Mouse (Mus musculus): ENCODE measurements around the gene Aplp2.

Gene Aplp2

GRCm38 (mm10) chr9:31203571-31204210 is 7.9 kb downstream of the Aplp2 start:
- ChIA-PET CTCF (interaction anchor here in 2 of 4 experiments (0.5 to 0.6 kb wide), 2 partner anchors 25 to 158 kb away, joined by 3 to 4 read pairs; no protein-coding TSS in a partner anchor), POLR2A (interaction anchor here in 3 of 4 experiments (0.5 to 3.5 kb wide), 20 partner anchors 7 to 106 kb away, joined by 3 to 23 read pairs (median 4); partner anchors contain the start of genes Aplp2 (in 2 of the 3) and Prdm10 (in 2 of the 3))

DNA sequence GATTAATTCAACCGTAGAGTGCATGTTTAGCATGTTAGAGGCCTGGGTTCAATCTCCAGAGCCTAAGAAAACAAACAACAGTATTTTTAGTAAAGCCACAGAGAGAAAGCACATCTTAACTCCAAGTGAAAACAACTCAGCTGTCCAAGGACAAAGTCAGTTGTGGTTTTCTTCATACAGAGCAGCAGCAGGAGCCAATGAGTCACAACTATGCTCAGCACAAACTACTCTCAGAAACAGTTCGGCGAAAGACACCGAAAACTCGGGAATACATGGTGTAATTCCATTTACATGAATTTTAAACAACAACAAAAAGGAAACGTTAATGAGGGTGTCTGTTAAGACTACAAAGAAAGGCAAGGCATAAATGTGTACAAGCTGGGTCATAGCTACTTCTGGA is 8.5 kb downstream of the Aplp2 start:
- CTCF ChIA-PET, result no interaction called here

GRCm38 (mm10) chr9:31198614-31199013 is 13.0 kb downstream of the Aplp2 start:
- CTCF ChIA-PET, result no interaction called here
- POLR2A ChIA-PET, result interaction anchor here (0.6 to 1.5 kb wide), 9 partner anchors 10 to 246 kb away, joined by 3 to 4 read pairs (median 3); partner anchors contain the start of gene Aplp2 (in 2 of the 4)

More for the DNA sequence above, 8.5 kb downstream of the Aplp2 start:
- POLR2A ChIA-PET, result interaction anchor here in 3 of 4 experiments (0.7 to 3.5 kb wide), 23 partner anchors 8 to 90 kb away, joined by 3 to 23 read pairs (median 3); partner anchors contain the start of genes Prdm10 (in 3 of the 3) and Aplp2 (in 2 of the 3)

DNA sequence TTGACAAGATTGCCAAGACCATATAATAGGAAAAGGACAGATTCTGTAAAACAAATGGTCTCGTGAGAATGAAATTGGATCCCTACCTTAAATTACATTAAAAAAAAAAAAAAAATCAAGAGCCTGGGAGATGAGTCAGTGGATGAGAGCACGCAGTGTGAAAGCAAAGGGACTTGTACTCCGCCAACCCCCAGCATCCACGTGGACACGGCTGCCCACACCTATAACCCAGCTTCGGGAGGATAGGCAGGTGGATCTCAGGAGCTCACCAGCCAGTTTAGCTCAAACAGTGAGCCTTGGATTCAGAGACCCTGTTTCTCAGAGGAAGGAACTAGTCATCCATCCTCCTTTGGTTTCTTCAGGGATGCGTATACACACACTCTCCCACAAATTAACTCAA is 13.8 kb downstream of the Aplp2 start:
- POLR2A ChIA-PET, result interaction anchor here (0.6 to 3.5 kb wide), 12 partner anchors 10 to 188 kb away, joined by 3 to 17 read pairs (median 3); partner anchors contain the start of genes Aplp2 (in 2 of the 4) and Prdm10 (in 1 of the 4)

GRCm38 (mm10) chr9:31196742-31197141 is 14.9 kb downstream of the Aplp2 start:
- POLR2A ChIA-PET, result interaction anchor here in 2 of 4 experiments (1.5 to 3.5 kb wide), 4 partner anchors 9 to 84 kb away, joined by 7 to 17 read pairs (median 9); partner anchors contain the start of genes Prdm10 (in 2 of the 2) and Aplp2 (in 1 of the 2)
- CTCF ChIA-PET, result no interaction called here

More for the DNA sequence above, 13.8 kb downstream of the Aplp2 start:
- CTCF ChIA-PET, result interaction anchor here in 1 of 4 experiments (0.5 to 0.7 kb wide), 2 partner anchors 38 to 57 kb away, joined by 4 read pairs; no protein-coding TSS in a partner anchor

DNA sequence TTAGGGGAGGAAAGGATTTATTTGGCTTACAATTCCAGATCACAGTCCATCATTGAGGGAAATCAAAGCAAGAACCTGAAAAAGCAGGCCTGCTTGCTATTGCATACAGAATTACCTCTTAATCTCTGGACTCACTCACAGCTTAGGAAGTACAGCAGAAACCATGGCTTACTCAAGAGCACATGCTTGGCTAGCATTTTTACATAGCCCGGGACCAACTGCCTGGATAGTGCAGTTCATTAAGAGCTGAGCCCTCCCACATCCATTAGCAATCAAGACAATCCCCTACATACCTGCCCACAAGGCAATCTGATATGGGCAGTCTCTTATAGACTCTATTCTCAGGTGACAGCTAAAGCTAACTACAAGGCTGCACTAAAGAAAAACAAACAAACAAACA is 16.0 kb downstream of the Aplp2 start:
- ChIA-PET POLR2A (interaction anchor here in 2 of 4 experiments (0.6 to 3.5 kb wide), 7 partner anchors 8 to 84 kb away, joined by 3 to 17 read pairs (median 4); partner anchors contain the start of genes Aplp2 (in 1 of the 2) and Prdm10 (in 1 of the 2)), CTCF (interaction anchor here in 2 of 4 experiments (0.6 to 1.0 kb wide), 2 partner anchors 110 to 152 kb away, joined by 3 to 4 read pairs; no protein-coding TSS in a partner anchor)

GRCm38 (mm10) chr9:31192378-31192777 is 19.2 kb downstream of the Aplp2 start:
- ChIA-PET CTCF (interaction anchor here in 2 of 4 experiments (0.6 to 0.7 kb wide), 2 partner anchors 124 to 250 kb away, joined by 4 read pairs; partner anchors contain the start of gene Adamts8 (in 1 of the 2)), POLR2A (interaction anchor here in 3 of 4 experiments (0.9 to 2.1 kb wide), 4 partner anchors 9 to 152 kb away, joined by 4 to 10 read pairs (median 4); no protein-coding TSS in a partner anchor)

DNA sequence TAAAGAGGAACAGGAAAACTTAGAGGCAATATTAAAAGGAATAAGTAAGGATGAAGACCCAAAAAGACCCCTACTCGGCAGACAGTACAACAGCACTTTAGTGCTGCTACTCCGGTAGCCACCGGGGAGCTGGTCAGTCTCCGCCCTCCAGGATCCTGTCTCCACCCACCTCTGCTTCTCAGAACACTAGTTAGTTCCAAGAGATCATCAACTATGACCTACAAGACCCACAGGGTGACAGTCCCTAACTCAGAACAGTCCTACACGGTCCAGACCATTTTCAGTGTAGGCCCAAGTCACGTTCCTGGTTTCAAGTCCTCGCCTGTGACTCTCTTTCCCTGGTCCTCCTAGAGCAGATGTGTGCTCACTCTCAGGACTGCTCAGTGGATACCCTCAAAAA is 20.1 kb downstream of the Aplp2 start:
- CTCF ChIA-PET, result interaction anchor here in 2 of 4 experiments (0.6 to 1.0 kb wide), 2 partner anchors 12 to 125 kb away, joined by 4 to 8 read pairs; no protein-coding TSS in a partner anchor
- POLR2A ChIA-PET, result interaction anchor here in 3 of 4 experiments (0.6 to 2.1 kb wide), 9 partner anchors 9 to 194 kb away, joined by 3 to 10 read pairs (median 4); no protein-coding TSS in a partner anchor

DNA sequence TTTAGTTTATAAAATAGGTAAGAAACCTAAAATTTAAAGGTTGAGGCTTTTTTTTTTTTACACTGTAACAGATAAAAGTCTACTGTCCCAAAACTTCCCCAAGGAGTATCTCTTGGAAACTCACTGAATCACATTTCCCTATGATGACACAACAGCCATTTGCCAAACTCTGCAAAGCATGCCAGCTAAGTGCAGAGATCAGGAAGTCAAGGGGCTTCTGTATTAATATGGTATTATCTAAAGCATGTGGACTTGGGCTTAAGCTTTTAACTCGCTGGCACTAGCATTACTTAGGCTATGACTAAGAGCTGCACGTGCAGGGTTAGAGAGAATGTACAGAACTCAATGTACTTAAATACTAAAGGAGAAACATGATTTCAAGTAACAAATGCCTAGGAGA is 22.4 kb downstream of the Aplp2 start:
- CTCF ChIA-PET, result no interaction called here
- POLR2A ChIA-PET, result interaction anchor here in 1 of 4 experiments (0.7 kb wide), 1 partner anchor 203 kb away, joined by 6 read pairs; no protein-coding TSS in a partner anchor

DNA sequence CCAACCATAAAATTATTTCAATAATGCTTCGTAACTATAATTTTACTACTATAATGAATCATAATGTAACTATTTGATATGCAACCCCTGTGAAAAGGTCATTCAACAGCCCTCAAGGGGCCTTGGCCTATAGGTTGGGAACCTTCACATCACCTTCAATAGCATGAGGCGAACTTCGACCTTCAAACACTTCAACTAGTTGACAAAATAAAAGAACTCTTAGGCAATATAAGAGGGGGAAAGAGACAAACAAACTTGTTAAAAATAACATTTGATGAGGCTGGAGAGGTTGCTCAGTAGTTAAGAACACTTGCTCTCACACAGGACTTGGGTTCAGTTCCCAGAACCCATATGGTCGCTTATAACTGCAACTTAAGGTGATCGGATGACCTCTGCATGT is 27.2 kb downstream of the Aplp2 start:
- POLR2A ChIA-PET, result interaction anchor here in 1 of 4 experiments (1.5 kb wide), 1 partner anchor 201 kb away, joined by 3 read pairs; no protein-coding TSS in a partner anchor
- CTCF ChIA-PET, result interaction anchor here in 1 of 4 experiments (1.2 kb wide), 1 partner anchor 221 kb away, joined by 3 read pairs; no protein-coding TSS in a partner anchor

GRCm38 (mm10) chr9:31183061-31183460 is 28.6 kb downstream of the Aplp2 start:
- ChIA-PET CTCF (interaction anchor here in 2 of 4 experiments (0.6 to 1.2 kb wide), 3 partner anchors 222 to 306 kb away, joined by 3 read pairs; no protein-coding TSS in a partner anchor), POLR2A (interaction anchor here in 2 of 4 experiments (1.1 to 2.1 kb wide), 10 partner anchors 9 to 258 kb away, joined by 3 to 10 read pairs (median 4); partner anchors contain the start of genes Aplp2 (in 1 of the 2) and Nfrkb (in 1 of the 2))

DNA sequence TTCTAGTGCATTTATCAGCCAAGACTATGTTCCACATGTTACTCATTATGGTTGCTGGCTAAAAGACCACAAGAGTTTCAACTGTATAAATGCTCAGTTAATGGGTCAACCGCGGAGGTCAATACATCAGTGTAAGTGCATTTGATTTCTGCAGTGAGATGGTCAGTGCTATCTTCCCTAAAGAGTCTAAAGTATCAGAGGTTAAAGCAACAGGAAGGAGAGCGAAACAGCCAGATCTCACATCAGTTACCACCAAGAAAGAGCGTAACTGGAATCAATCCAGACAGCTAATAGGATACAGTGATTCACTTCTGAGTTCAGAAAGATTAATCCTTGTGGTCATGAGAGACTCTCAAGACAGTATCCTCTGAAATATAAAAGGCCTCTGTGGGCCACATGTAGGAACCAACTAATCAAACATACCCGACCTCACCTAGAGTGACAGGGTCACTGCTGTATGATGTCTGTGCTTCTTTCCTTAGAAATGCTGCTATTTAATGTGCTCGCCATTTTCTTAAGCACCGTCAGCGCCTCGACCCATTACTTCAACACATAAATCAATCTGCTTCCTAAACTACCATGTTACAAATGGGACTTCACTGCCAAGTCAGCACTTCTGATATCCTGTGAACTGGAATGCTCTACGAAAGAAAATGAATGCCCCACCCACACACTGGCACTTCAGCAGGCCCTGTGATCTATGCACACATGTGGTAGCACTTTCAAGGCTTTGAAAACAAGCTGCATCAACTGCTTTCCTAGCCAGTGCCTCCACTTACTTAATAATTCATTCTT is 30.1 kb downstream of the Aplp2 start:
- ChIA-PET CTCF (interaction anchor here in 3 of 4 experiments (0.6 to 1.6 kb wide), 3 partner anchors 16 to 713 kb away, joined by 3 to 12 read pairs (median 5); no protein-coding TSS in a partner anchor), POLR2A (interaction anchor here in 2 of 4 experiments (1.0 to 2.1 kb wide), 9 partner anchors 10 to 260 kb away, joined by 3 to 10 read pairs (median 4); partner anchors contain the start of genes Nfrkb (in 1 of the 2) and Prdm10 (in 1 of the 2))

- ChIA-PET POLR2A (interaction anchor here in 1 of 4 experiments (1.0 kb wide), 1 partner anchor 33 kb away, joined by 3 read pairs; no protein-coding TSS in a partner anchor), CTCF (no interaction called here)
These were observed 33.9 kb downstream of the Aplp2 start for GRCm38 (mm10) chr9:31177692-31178091.

GRCm38 (mm10) chr9:31176379-31177130 is 35.1 kb downstream of the Aplp2 start:
- ChIA-PET CTCF (interaction anchor here in 1 of 4 experiments (0.5 kb wide), 1 partner anchor 105 kb away, joined by 3 read pairs; no protein-coding TSS in a partner anchor), POLR2A (interaction anchor here in 1 of 4 experiments (1.0 kb wide), 1 partner anchor 35 kb away, joined by 3 read pairs; no protein-coding TSS in a partner anchor)

DNA sequence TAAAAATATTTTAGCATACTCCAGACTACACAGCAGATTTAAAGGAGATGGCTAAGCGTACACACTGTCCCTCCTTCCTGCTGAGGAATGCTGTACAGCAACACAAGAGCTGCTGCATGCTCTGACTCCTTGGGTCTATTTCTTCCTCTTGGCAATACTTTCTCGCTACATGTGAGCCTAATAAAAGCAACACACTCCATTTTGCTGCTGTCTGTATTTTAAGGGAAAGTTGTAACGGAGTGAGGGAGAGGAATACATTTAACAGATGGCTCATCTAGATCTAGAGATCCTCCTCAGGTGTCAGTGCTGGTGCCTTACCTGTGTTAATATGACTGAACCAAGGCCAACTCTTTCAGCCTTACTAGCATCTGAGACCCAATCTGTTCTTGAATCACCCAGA is 35.6 kb downstream of the Aplp2 start:
- CTCF ChIA-PET, result interaction anchor here in 2 of 4 experiments (0.6 to 1.1 kb wide), 2 partner anchors 85 to 236 kb away, joined by 3 to 4 read pairs; no protein-coding TSS in a partner anchor

DNA sequence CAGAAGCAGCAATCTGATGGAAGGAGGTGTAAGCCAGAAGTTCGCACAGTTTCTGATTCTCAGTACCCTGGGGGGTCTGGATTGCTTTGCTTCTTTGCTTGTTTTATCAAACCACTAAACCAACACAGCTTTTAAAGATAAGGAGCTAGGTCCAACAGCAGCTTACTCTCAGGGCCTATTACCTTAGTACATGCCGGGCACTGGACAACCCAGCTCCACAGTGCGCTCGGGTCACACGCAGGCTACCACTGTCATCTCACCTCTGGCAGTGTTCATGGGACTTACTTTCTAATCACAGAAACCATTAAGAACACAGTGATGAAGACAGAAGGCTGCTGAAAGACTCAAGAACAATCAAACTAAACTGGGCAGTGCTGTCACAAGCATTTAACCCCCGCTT is 36.3 kb downstream of the Aplp2 start:
- POLR2A ChIA-PET, result interaction anchor here in 1 of 4 experiments (0.9 to 1.5 kb wide), 3 partner anchors 9 to 54 kb away, joined by 3 to 6 read pairs (median 3); no protein-coding TSS in a partner anchor
- CTCF ChIA-PET, result interaction anchor here in 2 of 4 experiments (0.5 to 1.1 kb wide), 3 partner anchors 12 to 85 kb away, joined by 4 to 5 read pairs (median 4); no protein-coding TSS in a partner anchor

More for the DNA sequence above, 35.6 kb downstream of the Aplp2 start:
- POLR2A ChIA-PET, result interaction anchor here in 1 of 4 experiments (0.9 to 1.5 kb wide), 3 partner anchors 10 to 54 kb away, joined by 3 to 6 read pairs (median 3); no protein-coding TSS in a partner anchor

Data from embryonic stem cell, embryonic (primary cell).